Mouse (Mus musculus) bone marrow macrophage, adult 2 months (primary cell): ENCODE measurements around the gene Iqsec1.

ENCODE experiments used
- CTCF ChIP-seq: IDR thresholded peaks from 2 replicates; pipeline ENCODE4 v1.5.1; 2012; ENCODE audit warnings: low read depth, mild to moderate bottlenecking, low read length, moderate library complexity
- POLR2A ChIP-seq: IDR thresholded peaks from 2 replicates; pipeline ENCODE4 v1.6.1; 2012; ENCODE audit warnings: mild to moderate bottlenecking, low read depth, low read length, borderline replicate concordance

DNA sequence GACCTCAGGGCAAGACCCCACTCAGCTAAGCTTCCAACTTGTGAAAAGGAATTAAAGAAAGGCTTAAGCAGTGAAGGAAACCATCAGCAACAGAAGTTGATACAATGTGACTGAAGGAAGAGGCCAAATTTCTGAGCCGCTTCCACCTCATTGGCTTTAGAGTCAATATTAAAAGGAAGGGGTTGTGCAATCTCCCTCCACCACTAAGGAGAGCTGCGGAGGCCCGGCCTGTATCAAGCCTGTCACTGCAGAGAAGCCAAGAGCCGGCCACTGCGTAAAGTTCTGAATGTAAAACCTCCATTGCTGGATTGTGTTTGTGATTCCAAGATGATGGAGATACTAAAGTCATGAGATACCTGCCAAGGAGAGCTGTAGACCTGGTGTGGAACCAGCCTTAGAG lies 199.0 kb downstream of the Iqsec1 start:
- no peak for TF ChIP-seq POLR2A
- no peak for TF ChIP-seq CTCF
